Mouse (Mus musculus) CD4-positive, CD25-positive, alpha-beta regulatory T cell, adult 2 months (primary cell): ENCODE measurements around the gene Astn2.

Experiments
- DNase-seq: peaks from one replicate; pipeline ENCODE4 v3.0.0-alpha.2; 2012; ENCODE audit warnings: low read depth, low spot score

Gene Astn2

GRCm38 (mm10) chr4:65976251-65976650 lies 428.2 kb downstream of the Astn2 start:
- no peak for DNase-seq

- DNase-seq: no peak
These were observed 432.0 kb downstream of the Astn2 start for GRCm38 (mm10) chr4:65972395-65972794.

- no peak for DNase-seq
These were observed 435.1 kb downstream of the Astn2 start for GRCm38 (mm10) chr4:65969318-65969717.

GRCm38 (mm10) chr4:65964604-65965003 lies 439.8 kb downstream of the Astn2 start:
- DNase-seq: no peak

GRCm38 (mm10) chr4:65959188-65959759 lies 445.1 kb downstream of the Astn2 start:
- DNase-seq: no peak

GRCm38 (mm10) chr4:65958369-65959187 lies 445.8 kb downstream of the Astn2 start:
- DNase-seq: no peak

- DNase-seq: no peak
These were observed 452.5 kb downstream of the Astn2 start for GRCm38 (mm10) chr4:65951918-65952317.

GRCm38 (mm10) chr4:65947141-65947649 lies 457.2 kb downstream of the Astn2 start:
- no peak for DNase-seq

GRCm38 (mm10) chr4:65946021-65946420 lies 458.4 kb downstream of the Astn2 start:
- no peak for DNase-seq

GRCm38 (mm10) chr4:65930901-65931300 lies 473.5 kb downstream of the Astn2 start:
- DNase-seq: no peak

- DNase-seq: no peak
These were observed 484.1 kb downstream of the Astn2 start for GRCm38 (mm10) chr4:65920294-65920693.

- DNase-seq: no peak
These were observed 488.1 kb downstream of the Astn2 start for GRCm38 (mm10) chr4:65916027-65917008.

- DNase-seq: no peak
These were observed 492.0 kb downstream of the Astn2 start for GRCm38 (mm10) chr4:65912247-65912942.

- DNase-seq: no peak
These were observed 496.8 kb downstream of the Astn2 start for GRCm38 (mm10) chr4:65907660-65908059.

- DNase-seq: no peak
These were observed 499.4 kb downstream of the Astn2 start for GRCm38 (mm10) chr4:65904963-65905362.

GRCm38 (mm10) chr4:65896092-65897027 lies 508.1 kb downstream of the Astn2 start:
- no peak for DNase-seq

- DNase-seq: no peak
These were observed 515.9 kb downstream of the Astn2 start for GRCm38 (mm10) chr4:65888332-65888993.

- DNase-seq: no peak
These were observed 517.5 kb downstream of the Astn2 start for GRCm38 (mm10) chr4:65886862-65887261.

- DNase-seq: no peak
These were observed 518.5 kb downstream of the Astn2 start for GRCm38 (mm10) chr4:65885921-65886320.
